Mouse (Mus musculus): ENCODE results near the gene Gm4881. TPM values are rescaled to one million over a fixed set of nuclear protein-coding genes. Genes with fewer than 3 reads are reported as not detected.
A peak's percentile ranks its signal among the peaks of the same experiment; 100 is the strongest.

Gene Gm4881
- polyA plus RNA-seq, 1 experiment from 2014 or later, result not detected

DNA sequence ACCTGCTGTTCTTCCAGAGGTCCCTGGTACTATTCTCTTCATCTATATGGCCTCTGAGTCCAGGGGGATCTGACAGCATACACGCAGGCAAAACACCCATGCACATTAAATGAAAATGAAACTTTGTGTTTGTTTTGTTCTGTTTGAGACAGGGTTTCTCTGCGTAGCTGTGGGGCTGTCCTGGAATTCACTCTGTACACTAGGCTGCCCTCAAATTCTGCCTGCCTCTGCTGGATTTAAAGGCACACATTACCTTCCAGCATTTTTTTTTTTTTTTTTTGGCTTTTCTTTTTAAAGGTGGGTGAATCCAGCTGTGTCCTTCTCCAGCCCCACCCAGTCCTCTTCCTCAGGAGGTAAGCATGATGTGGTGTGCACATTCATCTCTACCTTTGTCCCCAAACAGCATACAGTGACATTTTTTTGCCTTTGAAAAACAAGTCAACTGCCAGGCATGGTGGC lies 52.1 kb downstream of the Gm4881 start:
- Histone ChIP-seq H3K9me3 (replicated peaks) (no peaks in the 10 kb centered on the region), H3K36me3 (peaks cover 32% of the 10 kb centered on the region), H3K4me2 (no peak overlapping the region), H3K27ac (no peak overlapping the region), H3K4me1 (replicated peaks) (peaks cover 9% of the 10 kb centered on the region), H3K9ac (no peak overlapping the region), H3K4me3 (no peak overlapping the region), H3K27me3 (no peaks in the 10 kb centered on the region)
- WGBS, result 80% methylated on average over 2 of the region's 2 CpGs
- no peak for ATAC-seq (replicated peaks; ENCODE audit: insufficient number of reproducible peaks, insufficient read depth, low FRiP score, low read depth)

DNA sequence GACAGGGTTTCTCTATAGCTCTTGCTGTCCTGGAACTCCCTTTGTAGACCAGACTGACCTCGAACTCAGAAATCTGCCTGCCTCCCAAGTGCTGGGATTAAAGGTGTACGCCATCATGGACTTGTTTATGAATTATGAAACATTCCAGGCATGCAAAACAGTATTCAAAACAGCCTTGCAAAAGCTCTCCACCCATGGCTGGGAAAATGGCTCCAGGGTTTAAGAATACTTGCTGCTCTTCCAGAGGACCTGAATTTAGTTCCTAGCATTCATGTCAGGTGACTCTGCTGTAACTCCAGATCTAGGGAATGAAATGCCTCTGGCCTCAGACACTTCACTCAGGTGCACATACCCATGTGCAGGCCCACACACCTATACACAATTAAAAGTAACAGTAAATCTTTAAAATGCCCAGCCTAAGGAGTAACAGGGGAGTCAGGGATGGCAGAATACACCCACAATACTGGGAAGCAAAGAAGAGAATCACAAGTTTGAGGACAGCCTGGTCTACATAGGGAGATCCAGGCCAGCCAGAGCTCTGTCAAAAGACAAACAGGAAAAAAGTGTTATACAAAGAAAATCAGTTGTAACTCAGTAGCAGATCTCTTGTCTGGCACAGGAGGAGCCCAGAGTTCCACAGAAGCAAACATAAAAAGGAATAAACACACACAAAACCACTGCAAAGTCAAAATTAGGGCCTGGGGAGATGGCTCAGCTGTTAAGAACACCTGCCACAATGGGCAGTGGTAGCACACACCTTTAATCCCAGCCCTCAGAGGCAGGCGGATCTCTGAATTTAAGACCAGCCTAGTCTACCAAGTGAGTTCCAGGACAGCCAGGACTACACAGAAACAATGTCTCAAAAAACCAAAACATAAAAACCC lies 52.8 kb downstream of the Gm4881 start:
- H3K4me1 ChIP-seq (replicated peaks), result peaks cover 16% of the 10 kb centered on the region
- ATAC-seq (replicated peaks; ENCODE audit: insufficient number of reproducible peaks, insufficient read depth, low FRiP score, low read depth), result no peak
- 76% methylated on average over 3 of the region's 3 CpGs for WGBS

DNA sequence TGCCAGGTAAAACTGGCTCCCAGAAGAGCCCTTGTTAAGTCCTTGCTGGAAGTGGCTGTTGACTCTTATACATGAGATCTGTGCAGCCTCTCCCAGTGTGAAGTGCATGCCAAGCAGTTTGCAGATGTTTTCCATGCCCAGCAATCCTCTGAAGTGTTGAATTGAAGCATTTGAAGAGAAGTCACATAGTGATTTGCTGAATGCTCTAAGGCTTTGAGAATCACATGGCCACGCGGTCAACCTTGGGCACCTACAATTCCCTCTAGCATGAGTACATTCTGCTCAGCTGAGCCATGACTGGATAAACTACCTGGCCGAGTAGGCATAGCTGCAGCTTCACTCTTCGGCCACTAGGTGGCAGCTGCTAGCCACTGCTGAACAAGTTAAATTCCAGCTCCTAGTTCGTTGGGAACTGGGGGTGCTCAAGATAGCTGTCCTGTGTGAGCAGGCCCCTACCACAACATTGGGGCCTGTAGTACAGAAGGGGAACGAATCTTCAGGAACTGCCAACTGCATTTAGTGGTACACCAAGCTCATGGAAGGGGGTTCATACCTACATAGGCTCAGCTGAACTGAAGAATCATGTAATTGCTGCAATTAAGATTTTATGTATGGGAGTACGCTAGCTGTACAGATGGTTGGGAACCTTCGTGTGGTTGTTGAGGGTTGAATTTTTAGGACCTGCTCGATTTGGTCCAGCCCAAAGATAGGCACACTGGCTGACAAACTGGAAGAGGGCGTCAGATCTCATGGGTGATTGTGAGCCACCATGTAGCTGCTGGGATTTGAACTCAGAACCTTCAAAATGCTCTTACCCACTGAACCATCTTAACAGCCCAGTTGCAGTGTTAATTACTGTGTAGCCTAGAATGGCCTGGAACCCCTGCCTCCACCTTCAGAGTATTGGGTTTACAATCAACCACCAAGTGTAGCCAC lies 53.7 kb downstream of the Gm4881 start:
- Histone ChIP-seq H3K27me3 (no peaks in the 10 kb centered on the region), H3K36me3 (peaks cover 47% of the 10 kb centered on the region), H3K4me3 (no peak overlapping the region), H3K9me3 (replicated peaks) (no peaks in the 10 kb centered on the region), H3K4me2 (no peak overlapping the region), H3K27ac (peak overlapping the region; percentile 40; the same call in 1 of the 2 replicates), H3K4me1 (replicated peaks) (peaks cover 25% of the 10 kb centered on the region), H3K9ac (no peak overlapping the region)
- ATAC-seq (replicated peaks; ENCODE audit: insufficient number of reproducible peaks, insufficient read depth, low FRiP score, low read depth), result peak; percentile 69
- WGBS, result 26% methylated on average over 10 of the region's 10 CpGs

More for the DNA sequence above, 52.8 kb downstream of the Gm4881 start:
- H3K9ac ChIP-seq, result no peak overlapping the region
- H3K4me3 ChIP-seq, result no peak overlapping the region
- H3K36me3 ChIP-seq, result peaks cover 39% of the 10 kb centered on the region
- no peak overlapping the region for H3K27ac ChIP-seq
- H3K4me2 ChIP-seq, result no peak overlapping the region
- no peaks in the 10 kb centered on the region for H3K27me3 ChIP-seq
- no peaks in the 10 kb centered on the region for H3K9me3 ChIP-seq (replicated peaks)

DNA sequence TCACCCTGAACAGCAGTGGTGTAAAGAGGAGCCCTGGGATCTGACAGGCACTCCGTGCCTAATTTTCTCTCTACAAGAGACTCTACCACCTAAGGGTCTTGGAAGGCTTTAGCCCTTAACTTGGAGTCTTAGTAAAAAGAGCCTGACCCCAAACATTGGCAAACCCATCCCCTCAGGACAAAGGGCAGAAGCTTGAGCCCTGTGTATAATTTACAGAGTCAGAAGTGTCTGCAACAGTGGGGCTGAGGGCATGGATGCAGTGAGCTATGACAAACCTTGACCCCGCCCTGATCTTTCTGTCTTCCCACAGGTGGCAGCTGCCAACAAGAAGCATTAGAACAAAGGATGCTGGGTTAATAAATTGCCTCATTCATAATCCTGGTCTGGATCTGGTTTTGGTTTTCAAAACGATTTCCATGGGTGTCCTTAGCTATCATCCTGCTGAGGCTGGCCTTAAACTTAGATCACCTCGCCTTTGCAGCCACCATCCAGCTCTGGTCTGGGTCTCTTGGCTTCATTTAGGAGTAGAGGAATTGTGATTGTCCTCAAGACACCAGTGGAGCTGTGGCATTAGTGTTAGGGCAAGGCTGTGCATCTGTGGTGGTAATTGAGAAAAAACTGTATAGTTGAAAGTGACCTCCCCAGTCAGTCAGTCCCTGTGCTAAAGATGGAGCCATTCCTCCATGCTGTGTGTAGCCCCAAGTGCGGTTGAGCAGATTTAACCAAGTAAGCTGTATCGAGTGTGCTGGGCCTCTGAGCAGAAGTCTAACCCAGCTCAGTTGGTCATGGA lies 54.7 kb downstream of the Gm4881 start:
- ATAC-seq (replicated peaks; ENCODE audit: insufficient number of reproducible peaks, insufficient read depth, low FRiP score, low read depth), result no peak
- Histone ChIP-seq H3K9ac (no peak overlapping the region), H3K4me3 (no peak overlapping the region), H3K4me2 (no peak overlapping the region), H3K27me3 (no peaks in the 10 kb centered on the region), H3K9me3 (replicated peaks) (no peaks in the 10 kb centered on the region), H3K4me1 (replicated peaks) (peaks cover 28% of the 10 kb centered on the region), H3K27ac (peak overlapping the region; percentile 40; the same call in 1 of the 2 replicates), H3K36me3 (peaks cover 47% of the 10 kb centered on the region)
- WGBS, result 80% methylated on average over 6 of the region's 6 CpGs

DNA sequence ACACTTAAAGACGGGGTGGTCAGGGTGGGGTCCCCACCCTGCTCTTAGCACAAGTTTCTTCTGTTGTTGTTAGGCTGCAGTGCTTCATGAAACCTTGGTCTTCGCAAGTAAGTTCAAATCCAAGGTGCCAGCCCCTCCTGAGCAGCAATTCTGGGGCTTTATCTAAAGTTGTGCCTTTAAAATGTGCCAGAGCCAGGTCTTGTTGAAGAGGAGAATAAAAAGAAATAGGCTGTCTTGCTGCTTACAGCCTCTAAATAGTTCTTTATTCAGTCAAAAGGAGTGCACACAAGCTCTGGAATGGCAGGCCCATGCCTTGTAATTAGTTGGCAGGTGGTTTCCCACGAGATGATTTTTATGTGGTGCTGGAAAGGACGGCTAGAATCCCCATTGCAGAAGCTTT lies 57.2 kb downstream of the Gm4881 start:
- Histone ChIP-seq H3K9ac (peak overlapping the region; percentile 99; the same call in 1 of the 2 replicates), H3K27me3 (no peaks in the 10 kb centered on the region), H3K9me3 (replicated peaks) (no peaks in the 10 kb centered on the region), H3K36me3 (peaks cover 47% of the 10 kb centered on the region), H3K4me2 (peak overlapping the region; percentile 69; the same call in 1 of the 2 replicates), H3K4me3 (0 out of 2 replicates have a peak overlapping the region, but pooled peaks have one; percentile 87), H3K4me1 (replicated peaks) (peaks cover 31% of the 10 kb centered on the region), H3K27ac (0 out of 2 replicates have a peak overlapping the region, but pooled peaks have one; percentile 4)
- WGBS, result 72% methylated on average over 4 of the region's 4 CpGs
- no peak for ATAC-seq (replicated peaks; ENCODE audit: insufficient number of reproducible peaks, insufficient read depth, low FRiP score, low read depth)

DNA sequence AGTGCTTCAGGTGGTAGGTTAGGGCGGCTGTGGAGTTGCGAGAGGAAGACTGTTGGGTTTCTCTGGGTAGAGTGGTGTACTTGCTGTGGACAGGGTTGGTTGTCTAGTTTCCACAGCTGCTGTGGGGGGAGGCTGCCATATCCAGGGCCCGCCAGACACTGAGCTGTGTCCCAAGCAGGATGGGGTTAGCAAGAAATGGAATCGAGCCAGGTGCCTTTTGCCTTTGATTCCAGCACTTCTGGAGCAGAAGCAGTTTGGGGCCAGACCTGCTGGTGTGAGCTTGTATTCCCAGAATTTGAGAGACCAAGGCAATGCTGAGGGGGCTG lies 58.0 kb downstream of the Gm4881 start:
- Histone ChIP-seq H3K9me3 (replicated peaks) (no peaks in the 10 kb centered on the region), H3K4me3 (peak overlapping the region; percentile 87), H3K27ac (no peak overlapping the region), H3K4me1 (replicated peaks) (peaks cover 31% of the 10 kb centered on the region), H3K4me2 (peak overlapping the region; percentile 69), H3K9ac (peak overlapping the region; percentile 99), H3K36me3 (peaks cover 47% of the 10 kb centered on the region), H3K27me3 (no peaks in the 10 kb centered on the region)
- ATAC-seq (replicated peaks; ENCODE audit: insufficient number of reproducible peaks, insufficient read depth, low FRiP score, low read depth), result no peak
- 44% methylated on average over 4 of the region's 4 CpGs for WGBS

DNA sequence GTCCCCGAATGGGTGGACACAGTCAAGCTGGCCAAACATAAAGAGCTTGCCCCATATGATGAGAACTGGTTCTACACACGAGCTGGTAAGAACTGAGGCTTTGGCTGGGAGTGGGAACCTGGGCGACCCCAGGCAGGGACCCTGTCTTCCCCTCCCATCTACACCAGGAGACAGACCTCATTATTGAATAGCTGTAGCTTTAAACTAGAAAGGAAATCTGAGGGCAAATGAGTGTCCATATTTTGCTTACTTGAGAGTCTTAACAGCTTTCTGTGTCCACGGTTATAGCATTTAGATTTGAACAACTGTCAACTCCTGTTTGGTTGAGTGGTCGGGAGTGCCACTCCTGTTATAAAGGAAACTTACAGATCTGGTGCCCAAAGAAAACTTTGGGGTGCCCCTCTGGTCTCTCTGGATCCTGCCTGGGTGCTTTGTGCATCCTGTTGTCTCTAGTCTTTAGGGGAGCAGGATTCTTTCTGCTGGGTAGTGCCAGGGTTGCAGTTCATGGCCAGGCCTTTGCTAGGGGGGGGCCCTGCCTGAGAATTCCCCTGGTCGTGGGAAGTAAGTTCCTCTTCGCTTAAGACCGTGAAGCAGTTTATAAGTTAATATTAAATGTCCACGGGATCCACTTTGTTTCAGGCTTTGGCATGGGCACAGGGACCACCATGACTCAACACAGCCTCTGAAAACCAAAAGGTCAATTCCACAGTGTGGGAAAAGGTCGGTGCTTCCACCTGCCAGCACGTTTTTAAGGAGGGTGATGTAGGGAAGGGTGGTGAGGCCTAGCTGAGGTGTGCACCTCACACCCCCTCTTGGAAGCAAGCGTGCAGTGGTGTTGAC lies 58.6 kb downstream of the Gm4881 start:
- no peaks in the 10 kb centered on the region for H3K27me3 ChIP-seq
- H3K4me1 ChIP-seq (replicated peaks), result peaks cover 31% of the 10 kb centered on the region
- H3K9me3 ChIP-seq (replicated peaks), result no peaks in the 10 kb centered on the region
- peaks cover 47% of the 10 kb centered on the region for H3K36me3 ChIP-seq
- ATAC-seq (replicated peaks; ENCODE audit: insufficient number of reproducible peaks, insufficient read depth, low FRiP score, low read depth), result no peak
- H3K4me3 ChIP-seq, result peak overlapping the region; percentile 87
- 32% methylated on average over 12 of the region's 12 CpGs for WGBS
- H3K27ac ChIP-seq, result peak overlapping the region; percentile 37; the same call in 1 of the 2 replicates
- peak overlapping the region; percentile 69 for H3K4me2 ChIP-seq
- H3K9ac ChIP-seq, result peak overlapping the region; percentile 99

DNA sequence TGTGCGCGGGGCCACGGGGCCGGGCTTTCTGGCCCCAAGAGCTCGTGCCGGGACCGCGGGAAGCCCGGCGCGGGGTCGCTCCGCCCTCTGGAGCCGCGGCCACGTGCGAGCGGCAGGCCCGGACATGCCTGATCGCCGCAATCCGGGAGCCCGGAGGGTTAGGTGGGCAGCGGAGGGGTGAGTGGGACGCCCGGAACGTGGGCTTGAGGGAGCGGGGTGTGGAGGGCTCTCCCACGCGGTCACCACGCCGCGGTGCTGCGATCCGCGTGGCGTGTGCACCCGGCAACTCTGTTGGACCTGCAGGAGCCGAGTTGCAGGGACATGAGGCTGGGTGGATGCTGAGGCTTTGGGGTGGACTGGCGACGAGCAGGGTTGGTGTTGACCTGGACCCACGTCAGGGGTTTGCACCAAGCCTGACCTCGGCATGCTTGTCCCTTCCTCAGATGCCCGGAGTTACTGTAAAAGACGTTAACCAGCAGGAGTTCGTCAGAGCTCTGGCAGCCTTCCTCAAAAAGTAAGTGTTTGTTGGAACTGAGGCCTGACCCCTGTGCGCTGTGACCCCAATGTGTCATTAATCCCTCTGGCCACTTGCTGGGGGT lies 59.5 kb downstream of the Gm4881 start:
- Histone ChIP-seq H3K36me3 (peaks cover 42% of the 10 kb centered on the region), H3K4me1 (replicated peaks) (peaks cover 31% of the 10 kb centered on the region), H3K9ac (peak overlapping the region; percentile 99), H3K4me3 (peak overlapping the region; percentile 87), H3K27ac (peak overlapping the region; percentile 92), H3K4me2 (peak overlapping the region; percentile 69), H3K27me3 (no peaks in the 10 kb centered on the region), H3K9me3 (replicated peaks) (no peaks in the 10 kb centered on the region)
- under 1% methylated on average over 47 of the region's 47 CpGs for WGBS
- 0 out of 2 replicates have a peak, but pooled peaks have one; percentile 3 for ATAC-seq (replicated peaks; ENCODE audit: insufficient number of reproducible peaks, insufficient read depth, low FRiP score, low read depth)

DNA sequence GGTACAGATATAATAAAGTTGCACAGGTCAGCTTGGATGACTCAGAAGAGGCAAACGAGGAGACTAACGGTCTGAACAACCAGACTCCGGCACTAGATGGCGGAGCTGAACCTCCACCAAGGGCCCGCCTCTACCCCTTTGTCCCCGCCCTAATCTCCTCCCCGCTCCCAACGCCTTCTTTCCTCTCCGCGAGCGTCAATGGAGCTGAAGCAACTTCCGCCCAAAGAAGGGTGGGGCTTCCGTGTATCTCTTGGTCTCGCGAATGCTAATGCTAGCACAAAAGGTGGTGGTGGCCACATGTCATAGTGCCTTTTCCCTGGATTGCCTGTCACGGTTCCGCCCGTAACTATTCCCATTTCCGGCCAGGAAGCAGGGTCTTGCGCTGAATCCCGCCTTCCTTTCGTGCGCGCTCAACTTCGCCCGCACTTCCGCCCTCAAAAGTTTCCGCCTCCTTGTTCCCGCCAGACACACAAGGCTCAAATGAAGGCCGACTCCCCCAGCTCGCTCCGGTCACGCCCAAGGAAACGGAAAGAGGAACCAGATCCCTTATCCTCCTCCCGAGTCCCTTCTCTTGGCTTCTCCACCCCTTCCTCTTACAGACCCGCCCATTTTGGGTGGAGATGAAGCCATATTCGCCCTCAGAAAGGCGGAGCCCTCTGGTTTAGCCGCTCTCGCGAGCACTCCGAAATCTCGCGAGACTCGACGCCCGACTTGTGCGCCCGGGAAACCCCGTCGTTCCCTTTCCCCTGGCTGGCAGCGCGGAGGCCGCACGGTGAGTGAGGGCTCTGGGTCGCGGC lies 60.2 kb downstream of the Gm4881 start, which contains the start of gene Rps19:
TSS of gene Rps19 (plus strand) at position 476 of the 797 bp plus-strand sequence.
- Histone ChIP-seq H3K27ac (peak within 1 kb of the TSS; percentile 92), H3K9ac (peak within 1 kb of the TSS; percentile 99), H3K36me3 (peaks cover 35% of the 10 kb centered on the region), H3K9me3 (replicated peaks) (no peaks in the 10 kb centered on the region), H3K4me3 (peak within 1 kb of the TSS; percentile 87), H3K4me2 (peak within 1 kb of the TSS; percentile 69), H3K4me1 (replicated peaks) (peaks cover 31% of the 10 kb centered on the region), H3K27me3 (no peaks in the 10 kb centered on the region)
- WGBS, result under 1% methylated on average over 57 of the region's 57 CpGs
- peak; percentile 94 for ATAC-seq (replicated peaks; ENCODE audit: insufficient number of reproducible peaks, insufficient read depth, low FRiP score, low read depth)
